Mouse (Mus musculus): ENCODE results near the gene Rnf39.

Rnf39 gene

GRCm38 (mm10) chr17:36942791-36943471 lies at the start of gene Rnf39:
Rnf39 (plus strand) TSS chr17:36942918.
- DNase-seq, result peak; percentile 33

- no peak for DNase-seq
These were observed 49.3 kb upstream of the Rnf39 start for GRCm38 (mm10) chr17:36893387-36893786.

- DNase-seq, result peak; percentile 10
These were observed 46.1 kb upstream of the Rnf39 start for GRCm38 (mm10) chr17:36896583-36896982.

- no peak for DNase-seq
These were observed 45.7 kb upstream of the Rnf39 start for GRCm38 (mm10) chr17:36897065-36897464.

GRCm38 (mm10) chr17:36897552-36898205 lies 45.0 kb upstream of the Rnf39 start, which contains the start of gene Trim31:
Trim31 (plus strand) TSS chr17:36898118.
- DNase-seq, result no peak

- no peak for DNase-seq
These were observed 43.3 kb upstream of the Rnf39 start for GRCm38 (mm10) chr17:36899376-36899775.

- no peak for DNase-seq
These were observed 42.7 kb upstream of the Rnf39 start for GRCm38 (mm10) chr17:36900001-36900400.

GRCm38 (mm10) chr17:36900691-36901090 lies 42.0 kb upstream of the Rnf39 start:
- no peak for DNase-seq

- DNase-seq, result no peak
These were observed 39.1 kb upstream of the Rnf39 start for GRCm38 (mm10) chr17:36903651-36904050.

GRCm38 (mm10) chr17:36908235-36908634 lies 34.5 kb upstream of the Rnf39 start:
- no peak for DNase-seq

GRCm38 (mm10) chr17:36909802-36910201 lies 32.9 kb upstream of the Rnf39 start:
- DNase-seq, result no peak

GRCm38 (mm10) chr17:36912031-36912430 lies 30.7 kb upstream of the Rnf39 start:
- no peak for DNase-seq

- peak; percentile 77 for DNase-seq
These were observed 28.6 kb upstream of the Rnf39 start for GRCm38 (mm10) chr17:36914108-36914507.

- peak; percentile 70 for DNase-seq
These were observed 27.6 kb upstream of the Rnf39 start for GRCm38 (mm10) chr17:36915076-36915475.

GRCm38 (mm10) chr17:36920239-36920638 lies 22.5 kb upstream of the Rnf39 start:
- DNase-seq, result no peak

- no peak for DNase-seq
These were observed 20.0 kb upstream of the Rnf39 start for GRCm38 (mm10) chr17:36922715-36923114.

- no peak for DNase-seq
These were observed 19.2 kb upstream of the Rnf39 start for GRCm38 (mm10) chr17:36923491-36923890.

GRCm38 (mm10) chr17:36927496-36928120 lies 15.1 kb upstream of the Rnf39 start:
- no peak for DNase-seq

- no peak for DNase-seq
These were observed 13.3 kb upstream of the Rnf39 start for GRCm38 (mm10) chr17:36929236-36929932.

- DNase-seq, result no peak
These were observed 12.5 kb upstream of the Rnf39 start for GRCm38 (mm10) chr17:36930233-36930632.

GRCm38 (mm10) chr17:36931130-36931529 lies 11.6 kb upstream of the Rnf39 start:
- DNase-seq, result no peak

- DNase-seq, result no peak
These were observed 10.9 kb upstream of the Rnf39 start for GRCm38 (mm10) chr17:36931806-36932205.

- no peak for DNase-seq
These were observed 4.7 kb upstream of the Rnf39 start for GRCm38 (mm10) chr17:36938056-36938455.
